Mouse (Mus musculus) bone marrow macrophage, adult 2 months (primary cell): Measurements from ENCODE around the gene Gdf3. TPM values are rescaled to one million over a fixed set of nuclear protein-coding genes. Genes with fewer than 3 reads are reported as not detected.
"Not testable (repeated sequence)": the region's sequence is repeated elsewhere in the genome, so short reads cannot be mapped to it uniquely, and the experiment has no call there.

Experiments used
- H3K27ac ChIP-seq: 2 replicates; pipeline ENCODE4 v1.5.1; 2012; ENCODE audit warnings: low read depth, low read length; ENCODE audit not compliant: insufficient read depth
- H3K4me1 ChIP-seq: 2 replicates; pipeline ENCODE4 v1.6.1; 2012; ENCODE audit warnings: low read length; ENCODE audit not compliant: control insufficient read depth, insufficient read depth
- H3K4me3 ChIP-seq: 2 replicates; pipeline ENCODE4 v1.5.1; 2012; ENCODE audit warnings: mild to moderate bottlenecking, low read length, moderate library complexity; ENCODE audit not compliant: insufficient read depth
- CTCF ChIP-seq: IDR thresholded peaks from 2 replicates; pipeline ENCODE4 v1.5.1; 2012; ENCODE audit warnings: low read depth, mild to moderate bottlenecking, low read length, moderate library complexity
- POLR2A ChIP-seq: IDR thresholded peaks from 2 replicates; pipeline ENCODE4 v1.6.1; 2012; ENCODE audit warnings: mild to moderate bottlenecking, low read depth, low read length, borderline replicate concordance
- polyA plus RNA-seq: library from polyadenylated mRNA; stranded (reverse); fragments of >200 nt; gene quantifications from 2 replicates; pipeline ENCODE4 v1.2.4, GENCODE M21; 2012; ENCODE audit not compliant: missing spikeins, insufficient read depth, insufficient read length

Gene Gdf3
- polyA plus RNA-seq, 1 experiment = 32.0 TPM

DNA sequence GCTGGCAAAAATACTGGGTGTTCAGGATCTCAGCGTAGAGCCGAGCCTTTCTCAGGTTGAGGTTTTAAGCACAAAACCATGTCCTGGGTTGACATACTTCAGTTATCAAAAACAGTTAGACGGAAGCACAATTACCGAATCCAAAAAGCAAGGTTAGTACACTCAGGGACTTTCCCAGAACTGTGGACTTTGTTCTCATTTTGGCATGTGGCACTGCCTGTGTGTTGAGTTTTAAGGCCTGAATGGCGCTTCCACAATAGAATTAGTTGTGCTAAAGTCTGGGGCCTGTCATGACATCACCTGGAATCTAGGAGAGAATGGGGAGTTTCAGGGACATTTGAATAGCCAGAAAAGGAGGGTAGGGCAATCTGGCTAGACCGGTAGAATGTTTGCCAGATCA, 11.5 kb downstream of the Gdf3 start:
- no peak for TF ChIP-seq POLR2A
- no peak for TF ChIP-seq CTCF
- Histone ChIP-seq H3K4me1 (peaks cover 15% of the 10 kb centered on the region), H3K27ac (peak overlapping the region; percentile 92), H3K4me3 (peak overlapping the region; percentile 79)

DNA sequence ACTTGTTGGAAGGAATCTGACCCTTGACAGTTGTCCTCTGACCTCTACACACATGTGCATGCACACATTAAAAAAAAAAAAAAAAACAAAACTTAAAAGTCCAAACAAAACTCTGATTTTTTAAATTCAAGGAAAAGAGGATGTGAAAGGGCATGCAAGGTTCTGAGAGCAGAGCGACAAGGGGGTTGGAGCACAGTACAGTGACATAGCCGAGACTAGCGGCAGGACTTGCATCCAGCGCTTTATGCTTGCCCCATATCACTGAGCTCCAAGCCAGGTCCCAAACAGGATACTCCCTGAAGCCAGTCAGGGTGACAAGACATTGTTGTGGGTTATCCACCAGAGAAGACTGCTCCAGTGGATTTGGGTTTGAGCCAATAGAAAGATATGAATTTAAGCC, 11.9 kb downstream of the Gdf3 start:
- TF ChIP-seq POLR2A (no peak), CTCF (no peak)
- Histone ChIP-seq H3K27ac (peak overlapping the region; percentile 92), H3K4me1 (peaks cover 16% of the 10 kb centered on the region), H3K4me3 (peak overlapping the region; percentile 79)

DNA sequence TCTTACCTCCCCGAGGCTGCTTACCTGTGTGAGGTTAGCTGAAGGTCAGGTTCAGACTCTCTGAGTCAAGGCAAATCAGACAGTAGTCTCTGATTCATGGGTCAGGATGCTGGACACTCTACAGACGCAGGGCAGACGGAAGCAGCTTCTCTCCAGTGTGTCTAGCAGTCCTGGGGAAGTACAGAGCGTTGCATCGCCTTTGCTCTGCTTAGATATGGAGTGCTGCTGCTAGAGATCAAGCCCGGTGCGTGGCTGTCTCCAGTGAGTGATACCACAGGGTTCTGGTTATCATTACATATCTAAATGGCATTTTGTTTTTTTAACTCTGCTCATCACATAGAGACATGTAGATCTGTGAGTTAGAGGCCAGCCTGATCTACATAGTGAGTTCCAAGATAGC, 13.3 kb downstream of the Gdf3 start:
- H3K4me3 ChIP-seq = peak overlapping the region; percentile 45
- TF ChIP-seq CTCF = no peak
- no peak for TF ChIP-seq POLR2A
- peak overlapping the region; percentile 92 for H3K27ac ChIP-seq
- H3K4me1 ChIP-seq = peaks cover 26% of the 10 kb centered on the region

DNA sequence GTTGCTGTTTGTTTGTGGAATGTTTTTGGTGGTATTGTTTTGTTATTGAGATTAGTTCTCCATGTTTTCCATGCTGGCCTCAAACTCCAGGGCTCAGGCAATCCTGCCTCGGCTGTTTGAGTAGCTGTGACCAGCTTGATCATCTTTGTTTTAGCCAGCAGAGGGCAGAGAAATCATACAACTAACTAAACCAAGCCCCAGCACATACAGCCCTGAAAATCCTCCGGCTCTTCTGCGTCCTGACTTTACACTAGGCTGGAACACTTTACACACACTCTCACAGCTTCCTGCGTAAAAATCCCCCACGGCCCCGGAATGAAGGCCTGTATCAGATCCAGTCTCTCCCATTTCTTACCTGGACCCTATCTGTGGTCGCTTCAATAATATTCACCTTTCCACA, 14.2 kb downstream of the Gdf3 start:
- peak overlapping the region; percentile 72 for H3K27ac ChIP-seq
- H3K4me3 ChIP-seq = peak overlapping the region; percentile 29
- peaks cover 29% of the 10 kb centered on the region for H3K4me1 ChIP-seq
- TF ChIP-seq POLR2A (no peak), CTCF (no peak)

DNA sequence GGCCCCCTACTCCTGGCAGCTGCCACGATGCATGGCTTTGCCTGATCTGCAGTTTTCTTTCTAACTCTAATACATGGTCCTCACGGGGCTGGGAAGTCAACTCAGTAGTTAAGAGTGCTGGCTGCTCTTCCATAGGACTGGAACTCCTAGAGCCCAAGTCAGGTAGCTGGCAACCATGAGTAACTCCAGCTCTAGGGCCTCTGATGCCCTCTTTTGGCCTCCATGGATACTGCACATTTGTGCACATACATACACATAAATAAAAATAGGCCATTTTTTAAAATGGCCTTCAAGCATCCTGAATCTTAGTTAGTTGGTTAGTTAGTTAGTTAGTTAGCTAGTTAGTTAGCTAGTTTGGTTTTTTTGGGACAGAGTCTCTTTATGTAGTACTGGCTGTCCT, 17.0 kb downstream of the Gdf3 start:
- TF ChIP-seq POLR2A (no peak), CTCF (peak; percentile 26; the same call in 1 of the 2 replicates)
- H3K4me3 ChIP-seq = no peak overlapping the region
- H3K27ac ChIP-seq = peak overlapping the region; percentile 72

DNA sequence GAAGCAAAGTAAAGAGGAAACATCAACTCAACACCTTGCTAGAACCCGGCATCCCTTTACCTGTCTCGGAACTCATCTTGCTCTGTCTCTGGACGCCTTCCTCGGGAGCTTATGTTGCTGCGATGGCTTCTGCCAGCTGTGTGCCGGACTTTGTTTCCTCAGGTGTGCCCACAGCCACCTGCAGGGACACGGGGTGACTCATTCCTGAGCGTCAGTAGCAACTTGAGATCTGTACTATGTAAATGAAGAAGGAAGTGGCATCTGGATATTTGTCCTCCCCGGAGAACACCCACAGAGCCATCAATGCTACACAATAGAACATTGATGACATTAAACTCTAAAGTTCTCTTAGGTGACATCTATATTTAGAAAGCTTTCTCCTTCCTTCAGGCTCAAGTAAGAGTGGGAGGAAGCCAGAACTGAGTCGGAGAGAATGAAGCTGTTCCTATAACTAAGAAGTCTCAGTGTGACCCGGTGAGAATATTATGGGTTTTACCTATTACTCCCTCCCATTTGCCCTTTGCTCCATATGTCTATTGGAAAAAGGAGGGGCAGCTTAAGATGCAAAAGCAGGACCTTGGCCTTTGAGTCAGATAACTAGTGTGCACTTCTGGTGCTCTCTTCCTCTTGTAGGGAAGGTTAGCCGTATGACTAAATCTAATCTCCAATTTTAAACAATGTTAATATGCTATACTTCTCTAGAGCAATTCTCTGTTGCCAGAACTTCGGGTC, 18.7 kb downstream of the Gdf3 start:
- TF ChIP-seq POLR2A = no peak
- no peak for TF ChIP-seq CTCF
- H3K27ac ChIP-seq = no peak overlapping the region
- peaks cover 32% of the 10 kb centered on the region for H3K4me1 ChIP-seq
- no peak overlapping the region for H3K4me3 ChIP-seq

More for the DNA sequence above, 17.0 kb downstream of the Gdf3 start:
- H3K4me1 ChIP-seq = peaks cover 32% of the 10 kb centered on the region

DNA sequence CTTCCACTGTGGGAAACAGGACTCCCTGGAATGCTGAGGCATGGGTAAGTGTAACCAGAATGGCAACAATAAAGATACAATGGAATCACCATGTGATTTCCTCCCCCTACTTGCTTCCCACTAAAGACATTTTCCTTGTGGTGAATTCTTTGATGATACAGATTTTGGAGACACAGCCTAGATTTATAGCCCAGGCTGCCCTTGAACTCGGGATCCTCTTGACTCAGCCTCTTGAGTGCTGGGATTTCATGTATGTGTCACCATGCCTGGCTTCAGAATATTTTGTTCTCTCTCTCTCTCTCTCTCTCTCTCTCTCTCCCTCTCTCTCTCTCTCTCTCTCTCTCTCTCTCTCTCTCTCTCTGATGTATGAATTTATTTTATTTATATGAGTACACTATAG, 30.8 kb downstream of the Gdf3 start:
- TF ChIP-seq POLR2A = no peak
- no peak for TF ChIP-seq CTCF
- Histone ChIP-seq H3K27ac (no peak overlapping the region), H3K4me3 (no peak overlapping the region), H3K4me1 (peaks cover 12% of the 10 kb centered on the region)

DNA sequence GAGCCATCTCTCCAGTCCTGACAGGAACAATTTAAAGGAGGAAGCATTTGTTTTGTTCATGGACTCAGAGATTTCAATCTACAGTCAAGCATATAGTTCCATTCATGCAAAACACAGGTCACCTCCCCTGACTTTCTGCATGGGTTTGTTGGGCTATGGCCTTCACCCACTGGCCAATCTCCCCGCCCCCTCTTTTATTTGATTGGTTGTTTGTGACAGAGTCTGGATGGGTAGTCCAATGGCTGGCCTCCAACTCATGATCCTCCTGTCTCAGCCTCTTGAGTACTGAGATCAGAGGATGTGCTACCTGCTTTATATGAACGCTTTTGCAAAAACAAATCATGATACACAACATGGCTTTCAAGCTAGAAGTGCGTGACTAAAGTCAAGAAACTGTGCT, 32.9 kb downstream of the Gdf3 start:
- TF ChIP-seq POLR2A = no peak
- no peak for TF ChIP-seq CTCF
- Histone ChIP-seq H3K4me1 (peaks cover 32% of the 10 kb centered on the region), H3K27ac (0 out of 2 replicates have a peak overlapping the region, but pooled peaks have one; percentile 57), H3K4me3 (no peak overlapping the region)

DNA sequence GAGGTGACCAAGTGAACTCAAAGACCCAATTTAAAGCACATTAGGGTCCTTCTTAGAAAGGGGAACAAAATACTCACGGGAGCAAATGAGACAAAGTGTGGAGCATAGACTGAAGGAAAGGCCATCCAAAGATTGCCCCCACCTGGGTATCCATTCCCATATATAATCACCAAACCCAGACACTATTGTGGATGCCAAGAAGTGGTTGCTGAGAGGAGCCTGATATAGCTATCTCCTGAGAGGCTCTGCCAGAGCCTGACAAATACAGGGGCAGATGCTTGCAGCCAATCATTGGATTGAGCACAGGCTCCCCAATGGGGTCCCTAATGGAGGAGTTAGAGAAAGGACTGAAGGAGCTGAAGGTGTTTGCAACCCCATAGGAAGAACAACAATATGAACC, 34.9 kb downstream of the Gdf3 start:
- peaks cover 40% of the 10 kb centered on the region for H3K4me1 ChIP-seq
- not testable (repeated sequence) for H3K27ac ChIP-seq, H3K4me3 ChIP-seq

DNA sequence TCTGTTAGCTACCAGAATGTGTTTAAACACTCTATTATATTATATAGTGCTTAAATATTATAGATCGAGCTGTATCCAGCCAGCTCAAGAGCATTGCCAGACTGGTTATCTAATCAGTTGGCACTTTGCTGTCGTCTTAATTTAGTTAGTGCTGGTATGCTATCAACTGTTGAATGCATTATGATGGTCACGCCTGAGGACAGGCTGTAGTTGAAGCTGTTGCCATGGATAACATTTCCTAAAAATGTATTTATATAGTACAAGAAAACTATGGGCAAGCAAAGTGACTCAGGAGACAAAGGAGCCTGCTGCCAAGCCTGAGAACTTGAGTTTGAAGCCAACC, 38.3 kb downstream of the Gdf3 start:
- TF ChIP-seq CTCF = no peak
- TF ChIP-seq POLR2A = no peak
- H3K4me1 ChIP-seq = peaks cover 67% of the 10 kb centered on the region
- H3K4me3 ChIP-seq = no peak overlapping the region
- peak overlapping the region; percentile 98 for H3K27ac ChIP-seq
